Mouse (Mus musculus) hindbrain, embryonic 11.5 days (tissue): ENCODE data around the gene Lcn3. TPM values are rescaled to one million over a fixed set of nuclear protein-coding genes. Genes with fewer than 3 reads are reported as not detected.
"Not testable (repeated sequence)": the region's sequence is repeated elsewhere in the genome, so short reads cannot be mapped to it uniquely, and the experiment has no call there.

ENCODE experiments used
- ATAC-seq: fragments of 200-750 bp; cut with Nextera tagmentation; 2 replicates; pipeline ENCODE4 v1.8.0; 2017; ENCODE audit warnings: mild to moderate bottlenecking, moderate TSS enrichment, moderate library complexity; ENCODE audit not compliant: low FRiP score
- DNase-seq: peaks from one replicate; pipeline ENCODE4 v3.0.0-alpha.2; 2015; ENCODE audit warnings: low spot score
- H3K27ac ChIP-seq: fragments of 300-500 bp; sonication (generic); 2 replicates; pipeline ENCODE4 v1.5.1; 2014; ENCODE audit warnings: mild to moderate bottlenecking, low read depth, low read length
- H3K27me3 ChIP-seq: fragments of 300-500 bp; sonication (generic); 2 replicates; pipeline ENCODE4 v1.6.1; 2014; ENCODE audit warnings: mild to moderate bottlenecking, low read length, moderate library complexity, mixed read lengths; ENCODE audit not compliant: control insufficient read depth, insufficient read depth
- H3K36me3 ChIP-seq: fragments of 300-500 bp; sonication (generic); 2 replicates; pipeline ENCODE4 v1.6.1; 2014; ENCODE audit warnings: mild to moderate bottlenecking, low read length, moderate library complexity, mixed read lengths; ENCODE audit not compliant: control insufficient read depth, insufficient read depth
- H3K4me1 ChIP-seq: fragments of 300-500 bp; sonication (generic); replicated peaks from 2 replicates; pipeline ENCODE4 v1.6.1; 2014; ENCODE audit warnings: low read length, mixed read lengths; ENCODE audit not compliant: control insufficient read depth, insufficient read depth
- H3K4me2 ChIP-seq: fragments of 300-500 bp; sonication (generic); replicated peaks from 2 replicates; pipeline ENCODE4 v1.6.1; 2014; ENCODE audit warnings: mild to moderate bottlenecking, low read depth, low read length
- H3K4me3 ChIP-seq: fragments of 300-500 bp; sonication (generic); 2 replicates; pipeline ENCODE4 v1.5.1; 2014; ENCODE audit warnings: low read depth, low read length
- H3K9ac ChIP-seq: fragments of 300-500 bp; sonication (generic); 2 replicates; pipeline ENCODE4 v1.6.1; 2014; ENCODE audit warnings: low read depth, low read length
- H3K9me3 ChIP-seq: fragments of 300-500 bp; sonication (generic); 2 replicates; pipeline ENCODE4 v1.6.1; 2016; ENCODE audit warnings: low read length; ENCODE audit not compliant: control insufficient read depth
- WGBS: fragments of 180-500 bp; shearing (Covaris S2); extraction: QIAGEN DNeasy Blood & Tissue Kit; methylation state at CpG from one replicate; pipeline ENCODE4 v1.1.7; 2014; 5-methylcytosine and 5-hydroxymethylcytosine counted together
- polyA plus RNA-seq: library from polyadenylated mRNA; unstranded; fragments of >200 nt; fragmentation: Nextera tagmentation; extraction: Ambion mirVana; gene quantifications from 2 replicates; pipeline ENCODE4 v1.2.1, GENCODE M21; 2014

The Lcn3 gene
- not detected in 2 replicates for polyA plus RNA-seq

GRCm38 (mm10) chr2:25765269-25765668 lies at the start of gene Lcn3:
Lcn3 (plus strand) TSS chr2:25765569.
- no peaks in the 10 kb centered on the region for H3K27me3 ChIP-seq
- H3K9me3 ChIP-seq: no peaks in the 10 kb centered on the region
- H3K9ac ChIP-seq: no peak within 1 kb of the TSS
- no peak within 1 kb of the TSS for H3K27ac ChIP-seq
- DNase-seq (no peak), ATAC-seq (no peak)
- no peaks in the 10 kb centered on the region for H3K36me3 ChIP-seq
- no peaks in the 10 kb centered on the region for H3K4me1 ChIP-seq
- H3K4me2 ChIP-seq: no peak within 1 kb of the TSS
- WGBS: 58% methylated on average over 2 of the region's 2 CpGs
- no peak within 1 kb of the TSS for H3K4me3 ChIP-seq

- no peak overlapping the region for H3K9ac ChIP-seq
- ATAC-seq (no peak), DNase-seq (no peak)
- H3K4me2 ChIP-seq: no peak overlapping the region
- H3K27me3 ChIP-seq: no peaks in the 10 kb centered on the region
- H3K4me1 ChIP-seq: no peaks in the 10 kb centered on the region
- no peak overlapping the region for H3K4me3 ChIP-seq
- H3K9me3 ChIP-seq: no peaks in the 10 kb centered on the region
- H3K27ac ChIP-seq: no peak overlapping the region
- no peaks in the 10 kb centered on the region for H3K36me3 ChIP-seq
Measured at GRCm38 (mm10) chr2:25717222-25717621, 48.1 kb upstream of the Lcn3 start.

GRCm38 (mm10) chr2:25733199-25733930 lies 32.0 kb upstream of the Lcn3 start:
- WGBS: 73% methylated on average over 2 of the region's 2 CpGs
- no peaks in the 10 kb centered on the region for H3K9me3 ChIP-seq
- no peak overlapping the region for H3K4me3 ChIP-seq
- H3K27ac ChIP-seq: no peak overlapping the region
- H3K4me2 ChIP-seq: no peak overlapping the region
- DNase-seq (no peak), ATAC-seq (no peak)
- H3K4me1 ChIP-seq: no peaks in the 10 kb centered on the region
- no peak overlapping the region for H3K9ac ChIP-seq
- no peaks in the 10 kb centered on the region for H3K27me3 ChIP-seq
- no peaks in the 10 kb centered on the region for H3K36me3 ChIP-seq

- not testable (repeated sequence) for H3K4me1 ChIP-seq, H3K27ac ChIP-seq, H3K27me3 ChIP-seq, H3K9ac ChIP-seq, H3K9me3 ChIP-seq, DNase-seq, ATAC-seq, H3K36me3 ChIP-seq, H3K4me2 ChIP-seq, H3K4me3 ChIP-seq
- WGBS: 89% methylated on average over 3 of the region's 3 CpGs
Measured at GRCm38 (mm10) chr2:25736709-25737108, 28.7 kb upstream of the Lcn3 start, which contains the start of gene Obp2b. Obp2b (plus strand) TSS chr2:25737009.

GRCm38 (mm10) chr2:25741671-25742070 lies 23.7 kb upstream of the Lcn3 start:
- DNase-seq: no peak
- Histone ChIP-seq H3K9ac (no peak overlapping the region), H3K4me1 (no peaks in the 10 kb centered on the region), H3K4me3 (no peak overlapping the region), H3K27me3 (no peaks in the 10 kb centered on the region), H3K4me2 (no peak overlapping the region), H3K27ac (no peak overlapping the region), H3K36me3 (no peaks in the 10 kb centered on the region), H3K9me3 (no peaks in the 10 kb centered on the region)
- WGBS: 74% methylated on average over 1 of the region's 1 CpGs
- no peak for ATAC-seq

- WGBS: 93% methylated on average over 1 of the region's 1 CpGs
- no peak overlapping the region for H3K4me3 ChIP-seq
- no peaks in the 10 kb centered on the region for H3K36me3 ChIP-seq
- H3K27me3 ChIP-seq: no peaks in the 10 kb centered on the region
- ATAC-seq (no peak), DNase-seq (no peak)
- H3K4me1 ChIP-seq: no peaks in the 10 kb centered on the region
- no peak overlapping the region for H3K4me2 ChIP-seq
- H3K9ac ChIP-seq: no peak overlapping the region
- H3K9me3 ChIP-seq: no peaks in the 10 kb centered on the region
- H3K27ac ChIP-seq: no peak overlapping the region
Measured at GRCm38 (mm10) chr2:25754201-25754600, 11.2 kb upstream of the Lcn3 start.

- DNase-seq: no peak
- Histone ChIP-seq H3K4me1 (no peaks in the 10 kb centered on the region), H3K27me3 (no peaks in the 10 kb centered on the region), H3K9me3 (no peaks in the 10 kb centered on the region), H3K4me2 (no peak overlapping the region), H3K36me3 (no peaks in the 10 kb centered on the region), H3K27ac (no peak overlapping the region), H3K4me3 (no peak overlapping the region), H3K9ac (no peak overlapping the region)
- 61% methylated on average over 4 of the region's 4 CpGs for WGBS
- no peak for ATAC-seq
Measured at GRCm38 (mm10) chr2:25758064-25758625, 7.2 kb upstream of the Lcn3 start.

- no peak overlapping the region for H3K4me2 ChIP-seq
- no peaks in the 10 kb centered on the region for H3K27me3 ChIP-seq
- no peaks in the 10 kb centered on the region for H3K9me3 ChIP-seq
- no peak overlapping the region for H3K9ac ChIP-seq
- H3K36me3 ChIP-seq: no peaks in the 10 kb centered on the region
- DNase-seq: no peak
- no peak overlapping the region for H3K27ac ChIP-seq
- ATAC-seq: no peak
- H3K4me1 ChIP-seq: no peaks in the 10 kb centered on the region
- 82% methylated on average over 4 of the region's 4 CpGs for WGBS
- no peak overlapping the region for H3K4me3 ChIP-seq
Measured at GRCm38 (mm10) chr2:25767764-25768163, 2.4 kb downstream of the Lcn3 start.

- H3K4me1 ChIP-seq: no peaks in the 10 kb centered on the region
- no peak overlapping the region for H3K4me3 ChIP-seq
- DNase-seq (no peak), ATAC-seq (no peak)
- no peak overlapping the region for H3K27ac ChIP-seq
- WGBS: 91% methylated on average over 2 of the region's 2 CpGs
- H3K27me3 ChIP-seq: no peaks in the 10 kb centered on the region
- no peaks in the 10 kb centered on the region for H3K36me3 ChIP-seq
- no peak overlapping the region for H3K4me2 ChIP-seq
- H3K9ac ChIP-seq: no peak overlapping the region
- H3K9me3 ChIP-seq: no peaks in the 10 kb centered on the region
Measured at GRCm38 (mm10) chr2:25773507-25773906, 8.1 kb downstream of the Lcn3 start.
